ENCODE assay signal across 7 mouse cellular contexts in genomic region chr1:161037599-161037998, GRCm38 (mm10). TPM values are rescaled to one million over a fixed set of nuclear protein-coding genes. Genes with fewer than 3 reads are reported as not detected.
DNase-seq lines count a peak whose midpoint lies in the region; ATAC-seq and TF ChIP-seq lines count a peak whose summit lies in the region.

No protein-coding gene starts in this region.

- peaks cover 15% of the 10 kb centered on the region for H3K4me1 ChIP-seq in lung, embryonic 16.5 days (replicated peaks; ENCODE audit: control insufficient read depth, insufficient read depth, low read length)
- H3K4me1 ChIP-seq in embryonic facial prominence, embryonic 15.5 days, result peaks cover 13% of the 10 kb centered on the region
- H3K4me1 ChIP-seq in limb, embryonic 13.5 days, result peaks cover 18% of the 10 kb centered on the region
- H3K4me1 ChIP-seq in stomach, postnatal 0 days (replicated peaks; ENCODE audit: control insufficient read depth, insufficient read depth), result no peaks in the 10 kb centered on the region; the same call in 1 of the 2 replicates

- H3K4me2 ChIP-seq in lung, embryonic 16.5 days (ENCODE audit: low read depth, low read length), result peak overlapping the region; percentile 47
- peak overlapping the region; percentile 63 for H3K4me2 ChIP-seq in embryonic facial prominence, embryonic 15.5 days (replicated peaks)
- peak overlapping the region; percentile 89 for H3K4me2 ChIP-seq in limb, embryonic 13.5 days (replicated peaks)
- H3K4me2 ChIP-seq in stomach, postnatal 0 days (replicated peaks; ENCODE audit: low read depth), result 0 out of 2 replicates have a peak overlapping the region, but pooled peaks have one; percentile 1

- no peak for TF ChIP-seq CTCF in stomach, postnatal 0 days (IDR thresholded peaks at IDR 0.05; ENCODE audit: low read depth)

- H3K9me3 ChIP-seq in lung, embryonic 16.5 days (ENCODE audit: control insufficient read depth, low read length), result no peaks in the 10 kb centered on the region
- no peaks in the 10 kb centered on the region for H3K9me3 ChIP-seq in embryonic facial prominence, embryonic 15.5 days (replicated peaks)
- no peaks in the 10 kb centered on the region for H3K9me3 ChIP-seq in limb, embryonic 13.5 days
- no peaks in the 10 kb centered on the region for H3K9me3 ChIP-seq in stomach, postnatal 0 days (ENCODE audit: control insufficient read depth, low read length)

- WGBS in lung, embryonic 16.5 days, result 10% methylated on average over 3 of the region's 3 CpGs
- 17% methylated on average over 3 of the region's 3 CpGs for WGBS in embryonic facial prominence, embryonic 15.5 days
- 22% methylated on average over 3 of the region's 3 CpGs for WGBS in limb, embryonic 13.5 days
- 12% methylated on average over 3 of the region's 3 CpGs for WGBS in stomach, postnatal 0 days

- no peaks in the 10 kb centered on the region for H3K27me3 ChIP-seq in lung, embryonic 16.5 days (ENCODE audit: control insufficient read depth, insufficient read depth, low read depth, low read length)
- H3K27me3 ChIP-seq in embryonic facial prominence, embryonic 15.5 days, result no peaks in the 10 kb centered on the region
- H3K27me3 ChIP-seq in limb, embryonic 13.5 days, result no peaks in the 10 kb centered on the region
- H3K27me3 ChIP-seq in stomach, postnatal 0 days (ENCODE audit: control insufficient read depth, insufficient read depth, low read length), result no peaks in the 10 kb centered on the region

- no peak overlapping the region for H3K27ac ChIP-seq in lung, embryonic 16.5 days (ENCODE audit: low read length)
- no peak overlapping the region for H3K27ac ChIP-seq in embryonic facial prominence, embryonic 15.5 days (replicated peaks)
- 0 out of 2 replicates have a peak overlapping the region, but pooled peaks have one; percentile 15 for H3K27ac ChIP-seq in limb, embryonic 13.5 days
- no peak overlapping the region for H3K27ac ChIP-seq in stomach, postnatal 0 days (replicated peaks)

- peaks cover 26% of the 10 kb centered on the region for H3K36me3 ChIP-seq in lung, embryonic 16.5 days (ENCODE audit: control insufficient read depth, insufficient read depth, low read length)
- H3K36me3 ChIP-seq in embryonic facial prominence, embryonic 15.5 days, result peaks cover 27% of the 10 kb centered on the region
- H3K36me3 ChIP-seq in limb, embryonic 13.5 days, result peaks cover 42% of the 10 kb centered on the region
- H3K36me3 ChIP-seq in stomach, postnatal 0 days (ENCODE audit: control insufficient read depth, insufficient read depth, low read length), result peaks cover 10% of the 10 kb centered on the region; the same call in 1 of the 2 replicates

- no peak for DNase-seq in lung, postnatal 14 days
- no peak for DNase-seq in stomach, postnatal 0 days (ENCODE audit: low spot score)
- no peak for DNase-seq in yolk sac, embryonic 10.5 days (ENCODE audit: low spot score)
- no peak for DNase-seq in layer of hippocampus, adult 8-10 months (ENCODE audit: low spot score in 2 of 2)

- peak overlapping the region; percentile 42 for H3K9ac ChIP-seq in lung, embryonic 16.5 days (ENCODE audit: low read length)
- H3K9ac ChIP-seq in embryonic facial prominence, embryonic 15.5 days, result no peak overlapping the region
- peak overlapping the region; percentile 65 for H3K9ac ChIP-seq in limb, embryonic 13.5 days
- no peak overlapping the region for H3K9ac ChIP-seq in stomach, postnatal 0 days (ENCODE audit: low read length)

- H3K4me3 ChIP-seq in lung, embryonic 16.5 days (ENCODE audit: low read length), result peak overlapping the region; percentile 32
- peak overlapping the region; percentile 80 for H3K4me3 ChIP-seq in embryonic facial prominence, embryonic 15.5 days (replicated peaks)
- H3K4me3 ChIP-seq in limb, embryonic 13.5 days, result peak overlapping the region; percentile 81
- H3K4me3 ChIP-seq in stomach, postnatal 0 days (ENCODE audit: low read depth, low read length), result no peak overlapping the region

- no peak for TF ChIP-seq EP300 in stomach, postnatal 0 days (optimal IDR thresholded peaks at IDR 0.05)

- ATAC-seq in lung, embryonic 16.5 days (ENCODE audit: low read depth), result no peak
- no peak for ATAC-seq in embryonic facial prominence, embryonic 15.5 days (ENCODE audit: insufficient number of reproducible peaks, low FRiP score, low TSS enrichment, low read depth)
- ATAC-seq in limb, embryonic 13.5 days (ENCODE audit: low FRiP score, low read depth), result no peak
- no peak for ATAC-seq in stomach, postnatal 0 days (ENCODE audit: low FRiP score, low TSS enrichment)

RNA-seq across cellular contexts. Expression of gene Zbtb37, which starts 3.0 kb away (rescaled TPM):
- 7.5 and 12.2 TPM in 2 replicates for polyA plus RNA-seq in lung, embryonic 16.5 days (2015; fragmentation: Nextera tagmentation; extraction: Ambion mirVana)
- polyA plus RNA-seq in embryonic facial prominence, embryonic 15.5 days (2015; fragmentation: Nextera tagmentation; extraction: Ambion mirVana), result 7.8 and 8.1 TPM in 2 replicates
- 10.8 and 13.4 TPM in 2 replicates for polyA plus RNA-seq in limb, embryonic 13.5 days (2015; fragmentation: Nextera tagmentation; extraction: Ambion mirVana)
- polyA plus RNA-seq in stomach, postnatal 0 days (2015; fragmentation: Nextera tagmentation; extraction: Ambion mirVana), result 2.2 and 2.8 TPM in 2 replicates
- 10 to 100 TPM; 23.1 to 26.9 (median 23.6) TPM for total RNA-seq in layer of hippocampus, adult 8-10 months (2022)

RNA-seq across cellular contexts. Expression of gene Dars2, which starts 32.9 kb away (rescaled TPM):
- 30.8 and 31.8 TPM in 2 replicates for polyA plus RNA-seq in lung, embryonic 16.5 days (2015; fragmentation: Nextera tagmentation; extraction: Ambion mirVana)
- 24.5 and 29.5 TPM in 2 replicates for polyA plus RNA-seq in embryonic facial prominence, embryonic 15.5 days (2015; fragmentation: Nextera tagmentation; extraction: Ambion mirVana)
- polyA plus RNA-seq in limb, embryonic 13.5 days (2015; fragmentation: Nextera tagmentation; extraction: Ambion mirVana), result 25.4 and 26.9 TPM in 2 replicates
- polyA plus RNA-seq in stomach, postnatal 0 days (2015; fragmentation: Nextera tagmentation; extraction: Ambion mirVana), result 15.9 and 16.2 TPM in 2 replicates
- 10 to 100 TPM; 21.1 to 29.2 (median 28.1) TPM for total RNA-seq in layer of hippocampus, adult 8-10 months (2022)

RNA-seq across cellular contexts. Expression of gene Cenpl, which starts 32.9 kb away (rescaled TPM):
- polyA plus RNA-seq in lung, embryonic 16.5 days (2015; fragmentation: Nextera tagmentation; extraction: Ambion mirVana), result 37.8 and 38.3 TPM in 2 replicates
- polyA plus RNA-seq in embryonic facial prominence, embryonic 15.5 days (2015; fragmentation: Nextera tagmentation; extraction: Ambion mirVana), result 25.9 and 28.9 TPM in 2 replicates
- polyA plus RNA-seq in limb, embryonic 13.5 days (2015; fragmentation: Nextera tagmentation; extraction: Ambion mirVana), result 33.9 and 35.0 TPM in 2 replicates
- 9.6 and 10.2 TPM in 2 replicates for polyA plus RNA-seq in stomach, postnatal 0 days (2015; fragmentation: Nextera tagmentation; extraction: Ambion mirVana)
- 1 to 10 TPM; 1.3 to 2.6 (median 1.6) TPM for total RNA-seq in layer of hippocampus, adult 8-10 months (2022)

RNA-seq across cellular contexts. Expression of gene Serpinc1, which starts 59.2 kb away (rescaled TPM):
- 2.8 and 13.9 TPM in 2 replicates for polyA plus RNA-seq in lung, embryonic 16.5 days (2015; fragmentation: Nextera tagmentation; extraction: Ambion mirVana)
- polyA plus RNA-seq in embryonic facial prominence, embryonic 15.5 days (2015; fragmentation: Nextera tagmentation; extraction: Ambion mirVana), result 2.5 and 2.7 TPM in 2 replicates
- 3.9 and 4.3 TPM in 2 replicates for polyA plus RNA-seq in limb, embryonic 13.5 days (2015; fragmentation: Nextera tagmentation; extraction: Ambion mirVana)
- 2.1 and 4.7 TPM in 2 replicates for polyA plus RNA-seq in stomach, postnatal 0 days (2015; fragmentation: Nextera tagmentation; extraction: Ambion mirVana)
- under 1 TPM in 3 of 4 experiments, not detected in 1; 0.10 to 0.27 (median 0.20) TPM for total RNA-seq in layer of hippocampus, adult 8-10 months (2022)

Comparison
In these comparisons a context has a peak if more than half of its experiments do, and no peak if none do; other contexts are left out.
1. H3K4me2 ChIP-seq: peak in every context shown above with its lines; median percentile 89 in limb, embryonic 13.5 days; 63 in embryonic facial prominence, embryonic 15.5 days; 47 in lung, embryonic 16.5 days; 1 in stomach, postnatal 0 days.
2. H3K9ac ChIP-seq: peak in lung, embryonic 16.5 days (single experiment) and limb, embryonic 13.5 days (single experiment); none in embryonic facial prominence, embryonic 15.5 days (single experiment) and stomach, postnatal 0 days (single experiment).